Mouse (Mus musculus) ES-Bruce4 (cell line): ENCODE data around the gene Ep400. TPM values are rescaled to one million over a fixed set of nuclear protein-coding genes. Genes with fewer than 3 reads are reported as not detected.

ENCODE experiments used
- H3K27ac ChIP-seq: 2 replicates; pipeline ENCODE4 v1.5.1; 2012; ENCODE audit warnings: low read length, inconsistent platforms; ENCODE audit not compliant: insufficient read depth
- H3K27me3 ChIP-seq: 2 replicates; pipeline ENCODE4 v1.6.1; 2012; ENCODE audit warnings: mild to moderate bottlenecking, low read length, inconsistent platforms; ENCODE audit not compliant: control insufficient read depth, poor library complexity, insufficient read depth, severe bottlenecking
- H3K36me3 ChIP-seq: 2 replicates; pipeline ENCODE4 v1.6.1; 2012; ENCODE audit warnings: inconsistent platforms, mild to moderate bottlenecking, low read length, moderate library complexity; ENCODE audit not compliant: control insufficient read depth, poor library complexity, insufficient read depth, severe bottlenecking
- H3K4me1 ChIP-seq: one replicate; pipeline ENCODE4 v1.8.1; 2011; ENCODE audit warnings: low read length; ENCODE audit not compliant: control insufficient read depth, insufficient read depth
- H3K4me3 ChIP-seq: 2 replicates; pipeline ENCODE4 v1.5.1; 2011; ENCODE audit warnings: low read depth, mild to moderate bottlenecking, low read length
- H3K9ac ChIP-seq: 2 replicates; pipeline ENCODE4 v1.6.1; 2012; ENCODE audit warnings: low read depth, mild to moderate bottlenecking, inconsistent platforms; ENCODE audit not compliant: poor library complexity, severe bottlenecking
- H3K9me3 ChIP-seq: replicated peaks from 2 replicates; pipeline ENCODE4 v1.6.1; 2012; ENCODE audit warnings: mild to moderate bottlenecking, low read length, inconsistent platforms; ENCODE audit not compliant: control insufficient read depth, poor library complexity, insufficient read depth, severe bottlenecking
- CTCF ChIP-seq: IDR thresholded peaks from one replicate; pipeline ENCODE4 v1.8.1; 2011; ENCODE audit warnings: low read depth, low read length
- EP300 ChIP-seq: IDR thresholded peaks from 2 replicates; pipeline ENCODE4 v1.6.1; 2011; ENCODE audit warnings: low read depth, low read length; ENCODE audit not compliant: insufficient read depth
- POLR2A ChIP-seq: IDR thresholded peaks from one replicate; pipeline ENCODE4 v1.8.1; 2011; ENCODE audit warnings: low read length; ENCODE audit not compliant: insufficient read depth
- polyA plus RNA-seq: library from polyadenylated mRNA; stranded (reverse); fragments of >200 nt; gene quantifications from 2 replicates; pipeline ENCODE4 v1.2.4, GENCODE M21; 2011; ENCODE audit warnings: low read depth; ENCODE audit not compliant: missing spikeins, insufficient read depth, insufficient read length

Gene Ep400
- polyA plus RNA-seq, 1 experiment: 104 TPM

DNA sequence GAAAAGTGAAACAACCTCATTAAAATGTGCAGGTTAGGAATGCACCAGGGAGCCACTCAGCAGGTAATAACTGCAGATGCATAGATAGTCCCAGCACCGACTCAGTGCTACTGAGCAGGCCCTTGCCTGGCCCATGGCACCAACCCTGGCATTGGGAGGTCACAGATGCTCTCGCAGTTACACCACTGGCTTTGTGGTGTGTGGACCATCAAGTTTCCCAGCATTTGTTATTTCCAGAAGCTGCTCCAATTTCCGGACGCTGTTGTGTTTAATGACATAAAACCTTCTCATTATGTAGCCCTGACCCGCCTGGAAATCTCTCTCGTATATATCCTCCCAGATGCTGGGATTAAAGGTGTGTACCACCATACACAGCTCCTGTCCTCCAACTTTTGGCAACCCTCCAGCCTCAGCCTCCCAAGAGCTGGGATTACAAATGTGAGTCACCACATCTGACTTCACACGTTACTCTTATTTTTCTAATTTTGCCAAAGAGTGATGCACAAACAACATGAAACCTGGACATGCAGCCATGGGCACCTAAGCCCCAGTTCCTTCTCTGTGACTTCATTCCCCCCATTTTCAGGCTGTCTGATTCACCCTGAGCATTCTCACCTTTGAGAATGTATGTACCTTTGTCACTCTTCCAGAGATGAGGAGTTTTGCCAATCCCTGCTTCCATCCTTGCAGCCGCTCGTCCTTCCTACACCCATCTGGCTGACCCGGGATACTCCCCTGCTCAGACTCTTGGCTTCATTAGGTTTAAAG is 10.4 kb upstream of the Ep400 start:
- H3K27me3 ChIP-seq: no peaks in the 10 kb centered on the region
- TF ChIP-seq CTCF (no peak), EP300 (no peak), POLR2A (no peak)
- H3K4me1 ChIP-seq: peaks cover 3% of the 10 kb centered on the region
- H3K36me3 ChIP-seq: peaks cover 6% of the 10 kb centered on the region
- peak overlapping the region; percentile 78 for H3K4me3 ChIP-seq
- H3K9ac ChIP-seq: peak overlapping the region; percentile 84; the same call in 1 of the 2 replicates
- H3K27ac ChIP-seq: no peak overlapping the region
- H3K9me3 ChIP-seq: no peaks in the 10 kb centered on the region

DNA sequence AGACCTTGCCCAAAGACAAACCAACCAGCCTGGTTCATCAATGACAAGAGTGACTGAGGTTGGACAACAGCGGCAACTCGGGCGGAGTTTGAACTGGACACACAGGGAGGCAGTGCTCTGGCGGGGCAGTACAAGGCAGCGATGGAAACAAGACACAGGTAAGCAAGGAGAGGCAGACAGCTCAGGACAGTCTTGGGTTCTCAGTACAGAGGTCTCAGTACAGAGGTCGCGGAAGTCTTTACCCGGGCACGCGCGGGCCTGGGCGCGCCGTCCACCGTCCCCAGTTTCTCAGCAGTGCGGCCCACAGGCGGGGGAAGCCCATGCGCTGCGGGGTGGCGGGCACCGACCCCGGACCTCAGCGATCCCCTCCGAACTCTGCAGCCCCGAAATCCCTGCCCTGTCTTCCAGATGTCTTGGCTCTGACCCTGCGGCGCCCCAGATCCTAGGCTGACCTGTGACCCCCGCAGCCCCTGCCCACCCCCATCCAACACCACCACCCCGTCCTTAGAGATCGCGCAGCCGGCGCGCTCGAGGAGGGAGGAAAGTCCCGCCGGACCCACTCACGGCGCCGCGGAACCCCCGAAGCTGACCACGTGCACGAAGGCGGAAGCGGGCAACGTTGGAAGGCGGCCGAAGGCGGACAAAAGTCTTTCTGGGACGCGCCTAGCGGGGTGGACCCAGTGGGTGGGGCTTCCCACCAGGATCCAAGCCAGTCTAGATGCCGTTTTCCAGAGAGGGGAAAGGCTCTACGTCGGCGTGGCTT is 9.7 kb upstream of the Ep400 start, which contains the start of gene Pus1:
Gene Pus1, minus strand, starts transcription at position 662 of the 763 bp plus-strand sequence.
- no peaks in the 10 kb centered on the region for H3K27me3 ChIP-seq
- peak within 1 kb of the TSS; percentile 78 for H3K4me3 ChIP-seq
- H3K9ac ChIP-seq: peak within 1 kb of the TSS; percentile 84
- H3K36me3 ChIP-seq: peaks cover 5% of the 10 kb centered on the region; the same call in 1 of the 2 replicates
- no peak within 1 kb of the TSS for H3K27ac ChIP-seq
- no peaks in the 10 kb centered on the region for H3K9me3 ChIP-seq
- TF ChIP-seq POLR2A (no peak), EP300 (no peak), CTCF (no peak)
- peaks cover 3% of the 10 kb centered on the region for H3K4me1 ChIP-seq

DNA sequence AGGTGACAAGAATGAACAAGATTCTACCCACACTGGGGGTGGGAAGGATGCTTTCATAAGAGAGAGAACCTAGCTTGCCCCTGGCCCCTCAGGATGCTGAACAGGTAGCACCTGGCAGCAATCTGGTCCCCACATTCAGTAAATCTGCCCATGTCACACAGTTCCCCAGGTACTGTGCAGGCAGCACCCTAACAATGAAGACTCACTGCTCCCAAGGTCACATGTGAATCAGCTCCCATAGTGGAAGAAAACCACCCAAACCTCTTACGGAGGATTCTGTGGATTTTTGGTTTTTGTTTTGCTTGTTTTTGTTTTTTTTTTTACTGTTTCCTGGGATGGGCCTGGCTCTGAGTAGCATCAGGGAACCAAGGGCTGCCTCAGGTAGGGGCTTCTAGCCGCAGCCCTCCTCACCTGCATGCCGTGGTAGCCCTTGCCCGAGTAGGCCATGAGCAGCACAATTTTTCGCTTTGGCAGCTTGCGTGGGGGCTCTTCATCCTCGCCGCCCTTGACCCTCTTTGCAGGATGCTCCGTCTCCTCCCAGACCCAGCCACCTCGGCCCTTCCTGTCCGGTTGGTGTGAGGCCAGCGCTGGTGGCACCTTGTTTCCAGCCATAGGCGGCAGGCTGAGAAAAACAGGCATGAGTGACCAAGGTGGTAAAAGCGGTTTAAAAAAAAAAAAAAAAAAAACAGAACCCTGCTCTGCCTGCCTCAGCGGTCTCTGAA is 8.9 kb upstream of the Ep400 start:
- Histone ChIP-seq H3K27ac (no peak overlapping the region), H3K9me3 (no peaks in the 10 kb centered on the region), H3K36me3 (peaks cover 9% of the 10 kb centered on the region; the same call in 1 of the 2 replicates)

DNA sequence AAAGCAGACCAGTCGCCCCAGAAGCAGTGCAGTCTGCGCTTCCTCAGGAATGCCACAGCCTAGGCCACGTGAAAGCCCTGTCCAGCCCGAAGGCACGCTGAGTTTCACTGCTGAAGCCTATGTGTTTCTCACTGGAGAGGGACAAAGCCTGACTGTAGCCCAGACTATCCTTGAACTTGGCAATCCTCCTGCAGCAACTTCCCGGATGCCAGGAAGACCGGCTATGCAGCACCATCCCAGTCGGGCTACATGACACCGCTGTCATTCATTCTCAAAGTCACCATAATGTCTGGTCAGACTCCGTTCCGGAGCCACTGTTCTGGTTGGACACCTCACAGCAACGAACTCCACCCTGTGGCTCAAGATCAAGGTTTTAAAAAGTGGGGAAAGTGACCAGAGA is 7.7 kb upstream of the Ep400 start:
- Histone ChIP-seq H3K4me3 (no peak overlapping the region), H3K27ac (no peak overlapping the region), H3K9me3 (no peaks in the 10 kb centered on the region), H3K9ac (no peak overlapping the region), H3K36me3 (peaks cover 13% of the 10 kb centered on the region), H3K27me3 (no peaks in the 10 kb centered on the region), H3K4me1 (peaks cover 3% of the 10 kb centered on the region)
- TF ChIP-seq POLR2A: no peak
- no peak for TF ChIP-seq CTCF

More for the DNA sequence above, 8.9 kb upstream of the Ep400 start:
- Histone ChIP-seq H3K4me1 (peaks cover 3% of the 10 kb centered on the region), H3K27me3 (no peaks in the 10 kb centered on the region), H3K9ac (peak overlapping the region; percentile 84), H3K4me3 (peak overlapping the region; percentile 78)
- TF ChIP-seq CTCF (no peak), POLR2A (no peak), EP300 (no peak)

DNA sequence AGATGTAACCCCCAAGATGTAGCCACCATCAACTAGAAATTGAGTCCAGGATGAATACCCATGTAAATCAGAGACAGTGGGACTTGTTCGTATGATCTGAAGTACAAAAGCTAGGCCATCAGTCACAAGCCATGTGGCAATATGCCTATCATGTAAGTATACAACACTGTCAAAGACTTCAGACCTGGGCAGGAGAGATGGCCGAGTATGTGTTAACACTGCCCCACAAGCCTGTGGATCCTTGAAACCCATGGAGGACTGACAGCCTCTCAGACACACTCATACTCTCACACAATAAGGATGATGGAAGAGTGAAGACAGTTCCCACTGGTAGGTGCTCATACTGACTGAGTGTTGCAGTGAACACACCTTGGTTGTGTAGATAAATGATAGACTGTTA is 5.6 kb upstream of the Ep400 start:
- Histone ChIP-seq H3K27ac (no peak overlapping the region), H3K9ac (no peak overlapping the region), H3K27me3 (no peaks in the 10 kb centered on the region), H3K4me1 (peaks cover 3% of the 10 kb centered on the region), H3K4me3 (no peak overlapping the region), H3K9me3 (no peaks in the 10 kb centered on the region), H3K36me3 (peaks cover 15% of the 10 kb centered on the region)
- TF ChIP-seq CTCF: no peak
- TF ChIP-seq EP300: no peak
- TF ChIP-seq POLR2A: no peak
